Mouse (Mus musculus): Measurements from ENCODE around the gene 4921517D22Rik. TPM values are rescaled to one million over a fixed set of nuclear protein-coding genes. Genes with fewer than 3 reads are reported as not detected.

4921517D22Rik gene
- total RNA-seq, 2 experiments from 2014 or later, result not detected

GRCm38 (mm10) chr13:59657781-59658180 is 36.1 kb downstream of the 4921517D22Rik start:
- DNase-seq, result no peak

- no peak for DNase-seq
Observed at GRCm38 (mm10) chr13:59656975-59657388, 36.9 kb downstream of the 4921517D22Rik start.

DNA sequence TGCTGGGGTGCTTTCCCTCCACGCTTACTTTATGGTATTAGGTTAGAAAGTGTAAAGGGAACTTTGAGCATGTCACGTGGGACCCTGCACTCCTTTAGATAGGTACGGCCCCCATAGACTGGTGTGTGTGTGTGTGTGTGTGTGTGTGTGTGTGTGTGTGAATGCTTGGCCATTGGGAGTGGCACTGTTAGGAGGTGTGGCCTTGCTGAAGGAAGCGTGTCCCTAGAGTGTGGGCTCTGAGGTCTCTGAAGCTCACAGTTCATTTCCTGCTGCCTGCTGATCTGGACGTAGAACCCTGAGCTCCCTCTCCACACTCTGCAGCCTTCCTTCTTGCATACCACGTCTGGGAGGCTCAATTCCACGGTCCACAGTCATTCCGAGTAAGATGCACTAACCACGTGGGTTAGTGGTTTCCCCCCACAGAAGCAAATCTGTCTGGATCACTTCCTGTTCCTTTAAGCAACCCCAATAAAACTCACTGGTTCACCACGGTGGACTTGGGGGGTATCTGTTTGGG is 37.5 kb downstream of the 4921517D22Rik start:
- DNase-seq, result no peak

GRCm38 (mm10) chr13:59655718-59656315 is 38.1 kb downstream of the 4921517D22Rik start:
- no peak for DNase-seq

DNA sequence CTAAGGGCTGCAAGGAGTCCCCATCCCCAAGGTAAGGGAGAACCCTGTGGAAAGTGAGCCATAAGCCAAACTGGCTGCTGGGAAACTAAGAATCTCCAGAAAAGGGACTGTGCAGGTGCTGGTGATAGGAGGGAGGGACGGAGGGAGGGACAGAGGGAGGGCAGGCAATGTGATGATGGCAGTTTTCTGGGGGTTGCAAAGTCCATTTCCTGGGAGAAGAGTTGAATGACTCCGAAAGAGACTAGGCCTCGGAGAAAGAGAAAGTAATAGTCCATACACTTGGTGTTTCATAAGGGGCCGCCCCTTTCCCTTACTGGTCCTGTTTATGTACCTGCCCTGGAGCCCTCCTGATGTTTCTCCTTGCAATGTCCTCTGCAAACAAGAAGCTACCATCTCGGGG is 39.4 kb downstream of the 4921517D22Rik start:
- DNase-seq, result no peak

DNA sequence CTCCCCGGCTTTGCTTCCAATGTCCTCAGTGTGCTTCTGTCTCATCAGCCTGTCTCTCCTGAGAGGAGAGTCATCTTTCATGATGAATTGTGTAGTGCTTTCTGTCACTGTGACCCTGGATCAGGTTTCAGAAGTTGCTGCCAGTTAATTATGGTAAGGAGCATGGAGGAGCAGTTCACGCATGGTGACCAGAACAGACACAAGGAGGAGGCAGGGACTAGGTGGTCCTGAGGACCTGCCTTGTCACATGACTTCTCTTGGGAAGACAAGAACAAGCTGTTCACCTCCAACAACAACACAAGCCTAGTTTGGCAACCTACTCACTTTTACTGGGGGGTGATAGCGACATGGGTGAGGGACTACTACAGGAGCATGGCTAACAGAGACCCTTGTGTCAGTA is 40.8 kb downstream of the 4921517D22Rik start:
- DNase-seq, result no peak

DNA sequence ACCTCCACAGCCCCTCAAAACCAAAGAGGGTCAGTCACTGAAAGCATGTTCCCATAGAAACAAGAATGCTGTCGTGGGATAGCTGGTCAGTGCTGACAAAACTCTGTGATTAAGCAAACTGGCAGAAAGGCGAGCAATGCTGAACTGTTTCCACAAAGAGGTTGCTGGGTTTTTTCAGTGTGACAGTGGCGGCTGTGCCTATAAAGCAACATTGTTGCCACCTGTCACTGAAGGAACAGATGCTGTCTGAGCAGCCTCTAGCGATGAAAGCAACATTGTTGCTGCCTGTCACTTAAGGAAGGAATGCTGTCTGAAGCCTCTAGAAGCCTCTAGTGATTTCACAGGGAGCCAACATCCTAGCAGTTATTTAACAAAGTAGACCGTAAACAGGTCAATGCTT is 41.3 kb downstream of the 4921517D22Rik start:
- DNase-seq, result no peak

- no peak for DNase-seq
Observed at GRCm38 (mm10) chr13:59649781-59650180, 44.1 kb downstream of the 4921517D22Rik start.

GRCm38 (mm10) chr13:59648598-59648997 is 45.3 kb downstream of the 4921517D22Rik start:
- DNase-seq, result no peak

- no peak for DNase-seq
Observed at GRCm38 (mm10) chr13:59647484-59647883, 46.4 kb downstream of the 4921517D22Rik start.

- no peak for DNase-seq
Observed at GRCm38 (mm10) chr13:59646674-59647244, 47.1 kb downstream of the 4921517D22Rik start.

- no peak for DNase-seq
Observed at GRCm38 (mm10) chr13:59645491-59645890, 48.4 kb downstream of the 4921517D22Rik start.

DNA sequence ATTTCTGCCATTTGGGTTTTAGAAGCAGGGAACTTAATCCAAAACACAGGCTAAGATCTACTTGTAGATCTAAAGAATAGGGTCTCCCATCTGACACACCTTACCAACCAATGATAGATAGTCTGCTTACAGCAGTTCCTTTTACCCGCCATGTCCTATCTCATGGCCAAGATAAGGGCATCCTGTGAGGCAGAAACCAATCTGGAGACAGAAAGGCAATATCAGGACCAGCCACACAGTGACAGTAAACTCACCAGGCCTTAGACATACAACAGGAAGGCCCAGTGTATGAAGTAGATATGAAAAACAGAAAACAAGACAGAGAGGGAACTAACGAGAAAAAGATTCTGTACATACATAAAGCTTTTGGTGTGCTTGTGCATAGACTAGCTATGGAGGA is 51.1 kb downstream of the 4921517D22Rik start:
- no peak for DNase-seq

DNA sequence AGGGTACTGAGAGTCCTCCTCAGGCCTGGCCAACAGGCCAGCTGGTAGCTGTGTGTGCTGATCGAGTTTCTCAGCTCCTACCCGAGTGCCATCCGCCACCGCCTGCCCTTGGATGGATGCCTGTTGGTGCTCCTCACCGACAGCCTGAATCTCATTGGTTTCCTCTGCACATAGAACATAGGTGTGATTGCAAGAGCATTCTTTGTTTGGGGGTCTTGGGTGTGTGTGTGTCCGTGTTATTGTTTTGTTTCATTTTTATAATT is 53.8 kb downstream of the 4921517D22Rik start:
- no peak for DNase-seq

DNA sequence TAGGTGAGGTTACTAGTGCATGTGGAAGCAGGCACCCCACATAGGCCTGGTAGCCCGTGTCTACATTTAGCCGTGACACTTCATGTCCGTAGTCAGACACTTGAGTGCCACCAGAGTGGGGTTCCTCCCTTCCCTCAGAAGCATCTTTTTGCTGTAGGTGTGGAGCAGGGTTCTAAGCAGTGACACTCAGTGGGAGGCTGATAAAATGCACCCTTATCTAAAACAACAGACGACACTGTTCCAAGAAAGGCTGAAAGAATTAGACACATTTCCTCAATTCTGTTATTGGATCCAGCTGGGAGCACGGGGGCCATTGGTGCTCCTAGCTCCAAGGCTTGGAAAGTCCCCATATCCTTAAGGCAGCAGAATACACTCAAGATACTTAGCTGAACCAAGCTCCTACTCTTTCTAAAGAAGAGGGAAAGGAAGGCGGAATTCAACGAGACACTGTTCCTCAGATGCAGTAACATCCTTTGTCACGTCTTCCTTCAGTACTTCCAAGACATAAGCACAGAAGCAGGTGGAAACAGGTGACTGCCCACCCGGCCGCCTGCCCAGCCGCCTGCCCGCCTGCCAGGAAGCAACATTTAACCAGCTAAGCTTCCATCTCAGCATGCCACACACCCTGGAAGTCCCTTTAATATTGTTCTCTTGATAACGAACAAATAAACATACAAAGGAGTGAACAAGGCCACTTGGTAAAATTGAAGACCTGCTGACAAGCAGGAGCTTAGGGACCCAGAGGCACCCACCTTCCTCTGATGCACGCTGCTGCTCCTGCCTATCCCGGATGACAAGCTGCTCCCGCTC is 54.3 kb downstream of the 4921517D22Rik start:
- no peak for DNase-seq

GRCm38 (mm10) chr13:59637800-59638199 is 56.1 kb downstream of the 4921517D22Rik start:
- DNase-seq, result no peak

Other genes starting within 250 kb of the 4921517D22Rik start
- gene Agtpbp1, start 108.9 kb downstream of the 4921517D22Rik start, total RNA-seq (2021), result 100 to 1,000 TPM; 347 to 388 TPM
- 100 to 1,000 TPM; 104 to 106 TPM for gene Naa35, start 108.8 kb downstream of the 4921517D22Rik start, total RNA-seq (2021)
- gene Golm1, start 18.3 kb downstream of the 4921517D22Rik start, total RNA-seq (2021), result 10 to 100 TPM; 64.3 to 74.2 TPM
- under 1 TPM; 0.08 to 0.40 TPM for gene Spata31d1a, start 16.2 kb upstream of the 4921517D22Rik start, total RNA-seq (2021)
- under 1 TPM; 0.07 to 0.20 TPM for gene Spata31d1b, start 18.2 kb upstream of the 4921517D22Rik start, total RNA-seq (2021)
- not detected for gene Spata31d1d, start 37.6 kb upstream of the 4921517D22Rik start, total RNA-seq (2021)
- 1 to 10 TPM in 1 of 2 experiments, under 1 TPM in 1; 0.55 to 1.0 TPM for gene 1700014D04Rik, start 52.6 kb upstream of the 4921517D22Rik start, total RNA-seq (2021)
- 100 to 1,000 TPM; 142 to 155 TPM for gene Isca1, start 75.7 kb upstream of the 4921517D22Rik start, total RNA-seq (2021)
- gene Gm49354, start 88.1 kb upstream of the 4921517D22Rik start, total RNA-seq (2021), result not detected
- 10 to 100 TPM; 60.2 to 61.2 TPM for gene Tut7, start 129.0 kb upstream of the 4921517D22Rik start, total RNA-seq (2021)